Mouse (Mus musculus) hindbrain, postnatal 0 days (tissue): Measurements from ENCODE around the gene 3110082I17Rik. TPM values are rescaled to one million over a fixed set of nuclear protein-coding genes. Genes with fewer than 3 reads are reported as not detected.

Experiments
- ATAC-seq: fragments of 200-750 bp; cut with Nextera tagmentation; 2 replicates; pipeline ENCODE4 v1.8.0; 2017; ENCODE audit warnings: mild to moderate bottlenecking, moderate TSS enrichment, moderate library complexity
- DNase-seq: peaks from one replicate; pipeline ENCODE4 v3.0.0-alpha.2; 2015; ENCODE audit warnings: low spot score
- H3K27ac ChIP-seq: fragments of 300-500 bp; sonication (generic); 2 replicates; pipeline ENCODE4 v1.5.1; 2014; ENCODE audit warnings: mild to moderate bottlenecking
- H3K27me3 ChIP-seq: fragments of 300-500 bp; sonication (generic); 2 replicates; pipeline ENCODE4 v1.6.1; 2014; ENCODE audit warnings: low read length, mixed read lengths; ENCODE audit not compliant: insufficient read depth
- H3K36me3 ChIP-seq: fragments of 300-500 bp; sonication (generic); 2 replicates; pipeline ENCODE4 v1.6.1; 2014; ENCODE audit warnings: low read length, mixed read lengths; ENCODE audit not compliant: insufficient read depth
- H3K4me1 ChIP-seq: fragments of 300-500 bp; sonication (generic); 2 replicates; pipeline ENCODE4 v1.6.1; 2014; ENCODE audit warnings: antibody characterized with exemption, low read length, mixed read lengths; ENCODE audit not compliant: insufficient read depth
- H3K4me2 ChIP-seq: fragments of 300-500 bp; sonication (generic); 2 replicates; pipeline ENCODE4 v1.6.1; 2014; ENCODE audit warnings: low read depth, mild to moderate bottlenecking, low read length, moderate library complexity, mixed read lengths
- H3K4me3 ChIP-seq: fragments of 300-500 bp; sonication (generic); 2 replicates; pipeline ENCODE4 v1.5.1; 2014; ENCODE audit warnings: low read length
- H3K9ac ChIP-seq: fragments of 300-500 bp; sonication (generic); replicated peaks from 2 replicates; pipeline ENCODE4 v1.6.1; 2014; ENCODE audit warnings: mild to moderate bottlenecking, low read length, moderate library complexity, mixed read lengths
- H3K9me3 ChIP-seq: fragments of 300-500 bp; sonication (generic); 2 replicates; pipeline ENCODE4 v1.6.1; 2016; ENCODE audit warnings: low read length, mixed read lengths
- CTCF ChIP-seq: IDR thresholded peaks from 2 replicates; pipeline ENCODE4 v1.5.1; 2016; ENCODE audit warnings: antibody characterized with exemption, control low read depth, low read depth
- WGBS: fragments of 180-500 bp; shearing (Covaris S2); extraction: QIAGEN DNeasy Blood & Tissue Kit; methylation state at CpG from one replicate; pipeline ENCODE4 v1.1.7; 2014; 5-methylcytosine and 5-hydroxymethylcytosine counted together
- polyA plus RNA-seq: library from polyadenylated mRNA; unstranded; fragments of >200 nt; fragmentation: Nextera tagmentation; extraction: Ambion mirVana; gene quantifications from 2 replicates; pipeline ENCODE4 v1.2.1, GENCODE M21; 2015
- total RNA-seq: library from RNA; depleted of rRNA; stranded (reverse); fragments of >200 nt; gene quantifications from 2 replicates; pipeline ENCODE4 v1.2.3, GENCODE M21; 2014

3110082I17Rik gene
- total and polyA plus RNA-seq, 2 experiments from 2014 or later = 12.8 to 17.1 TPM

DNA sequence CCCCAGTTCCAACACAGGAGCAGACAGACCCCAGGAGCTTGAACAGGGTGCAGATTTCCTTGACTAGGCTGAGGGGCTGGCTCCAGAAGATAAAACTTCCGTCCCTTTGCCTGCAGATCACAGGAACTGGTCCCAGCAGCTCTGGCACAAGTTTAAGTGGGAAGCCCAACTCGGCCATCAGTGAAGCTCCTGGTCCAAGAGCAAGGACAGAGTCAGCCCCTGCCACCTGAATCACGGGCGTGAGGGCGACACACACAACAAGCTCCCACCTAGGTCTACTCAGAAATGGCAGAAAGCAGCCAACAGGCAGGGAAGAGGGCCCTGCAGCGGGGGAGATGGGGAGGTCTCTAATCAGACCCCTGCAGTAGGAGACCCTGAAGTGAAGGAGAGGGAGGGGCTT is 90.0 kb downstream of the 3110082I17Rik start:
- TF ChIP-seq CTCF = no peak
- Histone ChIP-seq H3K36me3 (no peaks in the 10 kb centered on the region), H3K4me1 (peaks cover 16% of the 10 kb centered on the region), H3K9me3 (no peaks in the 10 kb centered on the region), H3K4me2 (no peak overlapping the region; the same call in 1 of the 2 replicates), H3K27me3 (no peaks in the 10 kb centered on the region), H3K27ac (no peak overlapping the region), H3K9ac (no peak overlapping the region), H3K4me3 (no peak overlapping the region)
- no peak for DNase-seq
- ATAC-seq = no peak
- WGBS = 86% methylated on average over 6 of the region's 6 CpGs

- H3K4me1 ChIP-seq = peaks cover 19% of the 10 kb centered on the region
- H3K27ac ChIP-seq = no peak overlapping the region
- H3K9ac ChIP-seq = peak overlapping the region; percentile 3; the same call in 1 of the 2 replicates
- no peaks in the 10 kb centered on the region for H3K27me3 ChIP-seq
- TF ChIP-seq CTCF = no peak
- ATAC-seq (no peak), DNase-seq (no peak)
- no peak overlapping the region for H3K4me3 ChIP-seq
- no peaks in the 10 kb centered on the region for H3K36me3 ChIP-seq
- no peak overlapping the region for H3K4me2 ChIP-seq
- H3K9me3 ChIP-seq = no peaks in the 10 kb centered on the region
- WGBS = 73% methylated on average over 11 of the region's 11 CpGs
These were observed 91.5 kb downstream of the 3110082I17Rik start for GRCm38 (mm10) chr5:139368638-139369320.

GRCm38 (mm10) chr5:139367884-139368458 is 92.4 kb downstream of the 3110082I17Rik start:
- Histone ChIP-seq H3K36me3 (no peaks in the 10 kb centered on the region), H3K27ac (no peak overlapping the region), H3K4me3 (no peak overlapping the region), H3K4me2 (no peak overlapping the region), H3K4me1 (peaks cover 19% of the 10 kb centered on the region), H3K27me3 (no peaks in the 10 kb centered on the region), H3K9ac (peak overlapping the region; percentile 3; the same call in 1 of the 2 replicates), H3K9me3 (no peaks in the 10 kb centered on the region)
- no peak for TF ChIP-seq CTCF
- WGBS = 85% methylated on average over 4 of the region's 4 CpGs
- DNase-seq (no peak), ATAC-seq (no peak)

- Histone ChIP-seq H3K4me3 (no peak overlapping the region), H3K9me3 (no peaks in the 10 kb centered on the region), H3K36me3 (no peaks in the 10 kb centered on the region), H3K4me2 (no peak overlapping the region), H3K4me1 (peaks cover 10% of the 10 kb centered on the region), H3K9ac (no peak overlapping the region), H3K27ac (no peak overlapping the region), H3K27me3 (no peaks in the 10 kb centered on the region)
- 67% methylated on average over 11 of the region's 11 CpGs for WGBS
- TF ChIP-seq CTCF = no peak
- no peak for DNase-seq
- ATAC-seq = no peak
These were observed 93.8 kb downstream of the 3110082I17Rik start for GRCm38 (mm10) chr5:139366484-139366883.

GRCm38 (mm10) chr5:139365827-139366226 is 94.5 kb downstream of the 3110082I17Rik start:
- H3K4me2 ChIP-seq = no peak overlapping the region
- H3K9ac ChIP-seq = no peak overlapping the region
- WGBS = 71% methylated on average over 1 of the region's 1 CpGs
- DNase-seq = no peak
- H3K36me3 ChIP-seq = no peaks in the 10 kb centered on the region
- peaks cover 4% of the 10 kb centered on the region; the same call in 1 of the 2 replicates for H3K4me1 ChIP-seq
- TF ChIP-seq CTCF = no peak
- H3K27me3 ChIP-seq = no peaks in the 10 kb centered on the region
- H3K27ac ChIP-seq = no peak overlapping the region
- H3K9me3 ChIP-seq = no peaks in the 10 kb centered on the region
- H3K4me3 ChIP-seq = no peak overlapping the region
- no peak for ATAC-seq

GRCm38 (mm10) chr5:139364911-139365571 is 95.3 kb downstream of the 3110082I17Rik start:
- WGBS = 28% methylated on average over 5 of the region's 5 CpGs
- ATAC-seq (peak; percentile 55), DNase-seq (peak; percentile 58)
- Histone ChIP-seq H3K9ac (no peak overlapping the region), H3K27ac (peak overlapping the region; percentile 65; the same call in 1 of the 2 replicates), H3K4me2 (no peak overlapping the region), H3K9me3 (no peaks in the 10 kb centered on the region), H3K36me3 (no peaks in the 10 kb centered on the region), H3K27me3 (no peaks in the 10 kb centered on the region), H3K4me3 (no peak overlapping the region), H3K4me1 (peaks cover 2% of the 10 kb centered on the region; the same call in 1 of the 2 replicates)
- no peak for TF ChIP-seq CTCF
